Mouse (Mus musculus) embryonic facial prominence, embryonic 11.5 days (tissue): ENCODE measurements around the gene Card9. TPM values are rescaled to one million over a fixed set of nuclear protein-coding genes. Genes with fewer than 3 reads are reported as not detected.

ENCODE experiments used
- ATAC-seq: fragments of 200-750 bp; cut with Nextera tagmentation; replicated peaks from 2 replicates; pipeline ENCODE4 v1.8.0; 2017; ENCODE audit warnings: low read depth; ENCODE audit not compliant: insufficient number of reproducible peaks, low FRiP score, low TSS enrichment
- DNase-seq: peaks from one replicate; pipeline ENCODE4 v3.0.0-alpha.2; 2015; ENCODE audit warnings: low spot score
- H3K27ac ChIP-seq: fragments of 300-500 bp; sonication (generic); replicated peaks from 2 replicates; pipeline ENCODE4 v1.5.1; 2014; ENCODE audit warnings: mild to moderate bottlenecking, low read depth, low read length, control low read depth
- H3K27me3 ChIP-seq: fragments of 300-500 bp; sonication (generic); 2 replicates; pipeline ENCODE4 v1.6.1; 2014; ENCODE audit warnings: mild to moderate bottlenecking, low read length, moderate library complexity, mixed read lengths; ENCODE audit not compliant: control insufficient read depth, insufficient read depth
- H3K36me3 ChIP-seq: fragments of 300-500 bp; sonication (generic); replicated peaks from 2 replicates; pipeline ENCODE4 v1.6.1; 2014; ENCODE audit warnings: low read depth, mild to moderate bottlenecking, low read length, moderate library complexity, mixed read lengths; ENCODE audit not compliant: control insufficient read depth, insufficient read depth
- H3K4me1 ChIP-seq: fragments of 300-500 bp; sonication (generic); 2 replicates; pipeline ENCODE4 v1.6.1; 2014; ENCODE audit warnings: low read length, mixed read lengths; ENCODE audit not compliant: control insufficient read depth, insufficient read depth
- H3K4me2 ChIP-seq: fragments of 300-500 bp; sonication (generic); 2 replicates; pipeline ENCODE4 v1.6.1; 2014; ENCODE audit warnings: low read depth, mild to moderate bottlenecking, control low read depth, low read length, moderate library complexity
- H3K4me3 ChIP-seq: fragments of 300-500 bp; sonication (generic); 2 replicates; pipeline ENCODE4 v1.5.1; 2014; ENCODE audit warnings: low read depth, low read length, control low read depth
- H3K9ac ChIP-seq: fragments of 300-500 bp; sonication (generic); replicated peaks from 2 replicates; pipeline ENCODE4 v1.6.1; 2014; ENCODE audit warnings: mild to moderate bottlenecking, control low read depth, low read length
- H3K9me3 ChIP-seq: fragments of 300-500 bp; sonication (generic); replicated peaks from 2 replicates; pipeline ENCODE4 v1.6.1; 2016; ENCODE audit warnings: mild to moderate bottlenecking, low read length, inconsistent platforms, mixed read lengths; ENCODE audit not compliant: control insufficient read depth
- WGBS: fragments of 180-500 bp; shearing (Covaris S2); extraction: QIAGEN DNeasy Blood & Tissue Kit; methylation state at CpG from one replicate; pipeline ENCODE4 v1.1.7; 2014; 5-methylcytosine and 5-hydroxymethylcytosine counted together
- polyA plus RNA-seq: library from polyadenylated mRNA; unstranded; fragments of >200 nt; fragmentation: Nextera tagmentation; extraction: Ambion mirVana; gene quantifications from 2 replicates; pipeline ENCODE4 v1.2.1, GENCODE M21; 2014

The Card9 gene
- polyA plus RNA-seq, 1 experiment from 2014 or later: 0.41 TPM

- no peak overlapping the region for H3K27ac ChIP-seq
- H3K9ac ChIP-seq: no peak overlapping the region
- no peaks in the 10 kb centered on the region for H3K9me3 ChIP-seq
- WGBS: 89% methylated on average over 14 of the region's 14 CpGs
- ATAC-seq (no peak), DNase-seq (no peak)
- no peak overlapping the region for H3K4me2 ChIP-seq
- H3K4me3 ChIP-seq: no peak overlapping the region
- peaks cover 10% of the 10 kb centered on the region for H3K4me1 ChIP-seq
- no peaks in the 10 kb centered on the region for H3K27me3 ChIP-seq
- peaks cover 17% of the 10 kb centered on the region for H3K36me3 ChIP-seq
Measured at GRCm38 (mm10) chr2:26320245-26321185, 40.2 kb downstream of the Card9 start.

GRCm38 (mm10) chr2:26319519-26320244 lies 41.0 kb downstream of the Card9 start:
- Histone ChIP-seq H3K4me1 (peaks cover 13% of the 10 kb centered on the region), H3K27me3 (no peaks in the 10 kb centered on the region), H3K27ac (no peak overlapping the region), H3K36me3 (peaks cover 10% of the 10 kb centered on the region), H3K9me3 (no peaks in the 10 kb centered on the region), H3K4me3 (no peak overlapping the region), H3K4me2 (no peak overlapping the region), H3K9ac (no peak overlapping the region)
- no peak for DNase-seq
- no peak for ATAC-seq
- WGBS: 88% methylated on average over 13 of the region's 13 CpGs

- Histone ChIP-seq H3K4me3 (no peak overlapping the region), H3K9ac (no peak overlapping the region), H3K27ac (no peak overlapping the region), H3K9me3 (no peaks in the 10 kb centered on the region), H3K36me3 (peaks cover 6% of the 10 kb centered on the region), H3K27me3 (no peaks in the 10 kb centered on the region), H3K4me1 (peaks cover 19% of the 10 kb centered on the region), H3K4me2 (no peak overlapping the region)
- ATAC-seq: no peak
- DNase-seq: no peak
- 91% methylated on average over 9 of the region's 9 CpGs for WGBS
Measured at GRCm38 (mm10) chr2:26319109-26319508, 41.6 kb downstream of the Card9 start.

DNA sequence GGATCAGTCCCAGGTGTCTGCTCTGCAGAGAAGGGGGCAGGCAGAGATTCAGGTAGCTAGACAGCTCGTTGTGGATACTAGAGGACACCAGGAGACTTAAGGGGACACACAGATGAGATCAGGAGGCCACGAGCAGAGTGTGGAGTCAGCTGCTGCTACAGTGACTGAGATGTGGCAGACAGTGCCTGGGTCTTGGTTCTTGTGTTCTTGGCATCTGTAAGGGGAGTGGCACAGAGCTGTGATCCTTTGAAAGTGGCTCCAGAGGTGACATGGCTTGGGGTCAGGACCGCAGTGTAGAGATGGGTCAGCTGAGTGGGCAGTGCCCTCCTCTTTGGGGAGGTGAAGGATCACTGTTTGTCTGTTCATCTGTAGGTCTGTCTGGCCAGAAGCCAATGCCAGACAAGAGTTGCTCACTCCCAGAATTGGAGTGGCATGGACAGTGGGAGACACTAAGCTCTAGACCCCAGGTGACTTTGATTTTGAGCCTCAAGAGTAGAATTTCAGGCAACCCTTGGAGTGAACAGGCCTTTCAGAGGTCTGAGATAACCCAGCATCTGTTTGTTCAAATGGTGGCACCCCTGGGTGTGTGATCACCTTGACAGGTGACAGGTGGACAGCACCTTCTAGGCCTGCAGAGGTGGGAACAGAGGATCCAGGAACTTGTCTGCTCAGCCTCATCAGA lies 42.6 kb downstream of the Card9 start:
- Histone ChIP-seq H3K27me3 (no peaks in the 10 kb centered on the region), H3K36me3 (peaks cover under 1% of the 10 kb centered on the region; the same call in 1 of the 2 replicates), H3K4me2 (no peak overlapping the region), H3K9ac (no peak overlapping the region), H3K4me3 (no peak overlapping the region), H3K4me1 (peaks cover 19% of the 10 kb centered on the region), H3K9me3 (no peaks in the 10 kb centered on the region), H3K27ac (no peak overlapping the region)
- no peak for ATAC-seq
- DNase-seq: no peak
- 89% methylated on average over 3 of the region's 3 CpGs for WGBS

- Histone ChIP-seq H3K9ac (peak overlapping the region; percentile 94), H3K9me3 (no peaks in the 10 kb centered on the region), H3K4me1 (peaks cover 19% of the 10 kb centered on the region), H3K4me2 (peak overlapping the region; percentile 95), H3K36me3 (no peaks in the 10 kb centered on the region), H3K4me3 (no peak overlapping the region), H3K27me3 (no peaks in the 10 kb centered on the region), H3K27ac (no peak overlapping the region)
- DNase-seq (no peak), ATAC-seq (no peak)
- WGBS: 70% methylated on average over 3 of the region's 3 CpGs
Measured at GRCm38 (mm10) chr2:26317371-26317770, 43.3 kb downstream of the Card9 start.

- H3K27me3 ChIP-seq: no peaks in the 10 kb centered on the region
- H3K4me3 ChIP-seq: peak overlapping the region; percentile 93
- peaks cover 19% of the 10 kb centered on the region for H3K4me1 ChIP-seq
- ATAC-seq (no peak), DNase-seq (peak; percentile 38)
- WGBS: 63% methylated on average over 9 of the region's 9 CpGs
- H3K27ac ChIP-seq: peak overlapping the region; percentile 96; the same call in 1 of the 2 replicates
- H3K36me3 ChIP-seq: no peaks in the 10 kb centered on the region
- peak overlapping the region; percentile 94 for H3K9ac ChIP-seq
- H3K4me2 ChIP-seq: peak overlapping the region; percentile 95
- H3K9me3 ChIP-seq: no peaks in the 10 kb centered on the region
Measured at GRCm38 (mm10) chr2:26316576-26317246, 44.0 kb downstream of the Card9 start.

GRCm38 (mm10) chr2:26315925-26316311 lies 44.8 kb downstream of the Card9 start:
- Histone ChIP-seq H3K36me3 (no peaks in the 10 kb centered on the region), H3K4me3 (peak overlapping the region; percentile 93), H3K9me3 (no peaks in the 10 kb centered on the region), H3K27ac (peak overlapping the region; percentile 96), H3K9ac (peak overlapping the region; percentile 94), H3K27me3 (no peaks in the 10 kb centered on the region), H3K4me2 (peak overlapping the region; percentile 95), H3K4me1 (peaks cover 19% of the 10 kb centered on the region)
- peak; percentile 32 for DNase-seq
- 0% methylated on average over 11 of the region's 11 CpGs for WGBS
- ATAC-seq: peak; percentile 20
